Mouse (Mus musculus) intestine, embryonic 16.5 days (tissue): ENCODE results near the gene Mgat4e. TPM values are rescaled to one million over a fixed set of nuclear protein-coding genes. Genes with fewer than 3 reads are reported as not detected.

Source experiments
- polyA plus RNA-seq: library from polyadenylated mRNA; unstranded; fragments of >200 nt; fragmentation: Nextera tagmentation; extraction: Ambion mirVana; gene quantifications from 2 replicates; pipeline ENCODE4 v1.2.1, GENCODE M21; 2015

The Mgat4e gene
- polyA plus RNA-seq, 1 experiment from 2014 or later: not detected

Other genes with a start within 250 kb of the Mgat4e start
- 4.6 and 4.7 TPM in 2 replicates for gene Ppfia4, start 216.8 kb downstream of the Mgat4e start, polyA plus RNA-seq
- 84.9 and 88.6 TPM in 2 replicates for gene Tmem183a, start 187.7 kb downstream of the Mgat4e start, polyA plus RNA-seq
- 0.07 TPM in 1 of 2 replicates, not detected in the other for gene 4933406M09Rik, start 163.7 kb downstream of the Mgat4e start, polyA plus RNA-seq
- 32.3 and 38.6 TPM in 2 replicates for gene Cyb5r1, start 144.1 kb downstream of the Mgat4e start, polyA plus RNA-seq
- gene Adipor1, start 134.3 kb downstream of the Mgat4e start, polyA plus RNA-seq: 78.7 and 82.8 TPM in 2 replicates
- gene Klhl12, start 94.2 kb downstream of the Mgat4e start, polyA plus RNA-seq: 19.0 and 20.5 TPM in 2 replicates
- 37.6 and 41.2 TPM in 2 replicates for gene Rabif, start 55.0 kb downstream of the Mgat4e start, polyA plus RNA-seq
- 25.4 and 26.3 TPM in 2 replicates for gene Kdm5b, start 10.5 kb upstream of the Mgat4e start, polyA plus RNA-seq
- gene Syt2, start 97.0 kb upstream of the Mgat4e start, polyA plus RNA-seq: 1.1 and 1.4 TPM in 2 replicates